Mouse (Mus musculus) NIH3T3 (cell line): ENCODE results near the gene Arl3.

ENCODE experiments used
- DNase-seq: peaks from one replicate; pipeline ENCODE4 v3.0.0-alpha.2; 2012; ENCODE audit warnings: low read depth

Gene Arl3

DNA sequence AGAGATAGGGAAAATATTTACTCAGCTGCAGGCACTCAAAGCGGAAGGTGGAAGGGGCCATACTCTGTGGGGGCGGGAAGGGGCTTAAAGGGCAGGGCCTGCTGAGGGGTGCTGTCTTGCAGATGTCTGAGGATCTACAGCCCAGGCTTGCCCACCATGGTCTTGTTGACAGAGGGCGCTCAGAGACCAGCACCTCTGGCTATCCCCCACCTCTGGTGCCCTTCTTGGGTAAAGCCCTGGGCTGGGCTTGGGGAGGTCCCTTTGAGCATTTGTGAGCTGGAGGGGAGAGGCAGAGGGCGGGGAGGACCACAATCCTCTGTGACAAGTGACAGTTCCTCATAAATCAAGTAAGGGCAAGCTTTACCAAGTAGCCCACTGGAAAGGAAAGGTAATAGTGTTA, 39.9 kb downstream of the Arl3 start:
- no peak for DNase-seq

DNA sequence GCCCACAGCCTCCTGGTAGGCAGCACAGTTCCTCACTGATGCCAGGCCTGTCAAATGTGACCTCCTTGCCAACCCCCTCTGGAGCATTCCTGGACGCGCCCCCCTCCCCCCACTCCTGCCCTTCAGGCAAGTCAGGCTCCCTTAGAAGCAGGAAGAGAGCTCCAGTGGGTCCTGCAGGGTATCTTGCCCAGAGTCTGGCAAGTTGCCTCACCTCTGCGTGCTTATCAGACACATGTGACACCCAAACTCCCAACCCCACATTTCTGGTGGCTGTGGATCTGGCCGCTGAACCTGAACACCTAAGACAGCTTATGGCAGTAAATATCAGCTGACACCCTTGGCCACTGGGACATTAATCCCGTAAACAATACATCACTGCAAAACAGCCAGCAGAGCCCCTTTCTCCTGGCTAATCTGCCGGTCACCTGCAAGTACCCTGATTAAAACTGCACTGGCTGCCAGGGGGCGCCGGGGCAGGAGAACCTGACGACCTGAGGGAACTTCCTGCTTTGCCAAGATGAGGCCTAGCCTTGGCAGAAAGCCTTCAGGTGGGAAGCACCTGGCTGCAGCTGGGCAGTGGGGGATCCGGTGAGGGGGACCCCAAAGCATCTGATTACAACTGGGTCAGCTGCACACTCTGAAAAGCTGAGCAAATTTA, 40.8 kb downstream of the Arl3 start:
- no peak for DNase-seq

DNA sequence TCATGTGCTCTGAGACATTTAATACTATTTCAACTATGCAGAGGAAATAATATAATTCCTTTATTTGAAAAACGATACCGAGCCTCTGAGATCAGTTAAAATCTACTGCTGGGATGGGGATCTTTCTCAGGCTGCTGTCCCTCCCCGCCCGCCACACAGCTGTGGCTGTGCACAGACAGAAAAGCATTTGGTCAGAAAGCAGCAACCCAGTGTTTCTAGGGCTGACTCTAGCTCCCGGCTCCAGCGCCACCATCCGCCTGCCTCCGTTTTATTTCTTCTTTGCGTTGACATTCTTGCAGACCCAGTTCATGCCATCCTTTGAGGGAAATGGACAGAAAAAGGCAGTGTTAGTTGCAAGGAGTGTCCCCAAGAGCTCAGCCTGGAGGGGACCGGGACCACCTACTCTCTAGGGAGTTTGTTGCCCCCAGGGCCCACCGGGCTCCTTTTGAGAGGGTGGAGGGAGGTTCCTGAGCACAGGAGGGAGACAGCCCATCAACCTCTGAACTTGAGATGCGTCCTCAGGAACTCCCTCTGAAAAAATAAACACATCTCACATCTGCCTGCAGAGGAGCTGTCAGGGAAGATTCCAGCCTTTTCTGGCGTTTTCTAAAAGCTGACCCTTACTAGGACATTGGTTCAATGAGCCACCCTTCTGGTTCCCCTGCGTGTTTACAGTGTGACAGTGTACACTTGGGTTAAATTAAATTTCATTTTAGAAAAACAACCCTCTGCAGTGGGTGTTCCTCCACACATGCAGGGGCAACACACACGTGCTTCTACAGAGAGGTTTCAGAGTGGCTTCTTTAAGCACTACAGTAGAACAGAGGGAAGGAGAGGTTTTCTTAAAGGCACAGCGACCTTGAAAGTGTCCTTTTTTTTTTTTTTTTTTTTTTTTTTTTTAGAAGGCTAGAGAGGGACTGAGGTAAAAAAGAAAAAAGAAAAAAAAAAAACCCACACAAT, 41.6 kb downstream of the Arl3 start:
- DNase-seq = no peak

DNA sequence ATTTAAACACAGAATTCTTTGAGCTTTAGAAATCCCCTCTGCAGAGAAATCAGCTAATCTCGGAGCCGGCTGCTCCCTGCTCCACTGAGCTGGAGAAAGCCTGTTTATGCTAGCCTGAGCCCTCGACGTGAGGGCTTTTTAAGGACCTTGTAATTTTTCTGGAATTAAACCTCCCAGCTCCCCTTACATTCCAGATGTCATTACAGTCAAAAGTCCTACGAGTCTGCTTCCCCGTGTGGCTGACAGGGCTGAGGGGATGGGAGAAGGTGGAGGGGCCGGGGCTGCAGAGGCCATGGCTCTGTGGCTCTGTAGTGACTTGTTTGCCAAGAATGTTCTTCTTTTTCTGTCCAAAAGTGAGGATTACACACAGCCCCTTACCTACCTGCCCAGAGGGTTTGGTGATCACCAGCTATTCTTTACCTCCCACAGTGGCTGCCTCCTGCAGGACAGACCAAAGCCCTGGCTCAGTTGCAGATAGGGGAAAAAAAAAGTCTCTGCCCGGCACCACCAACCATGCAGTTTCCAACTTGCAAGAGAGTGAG, 42.5 kb downstream of the Arl3 start:
- no peak for DNase-seq

DNA sequence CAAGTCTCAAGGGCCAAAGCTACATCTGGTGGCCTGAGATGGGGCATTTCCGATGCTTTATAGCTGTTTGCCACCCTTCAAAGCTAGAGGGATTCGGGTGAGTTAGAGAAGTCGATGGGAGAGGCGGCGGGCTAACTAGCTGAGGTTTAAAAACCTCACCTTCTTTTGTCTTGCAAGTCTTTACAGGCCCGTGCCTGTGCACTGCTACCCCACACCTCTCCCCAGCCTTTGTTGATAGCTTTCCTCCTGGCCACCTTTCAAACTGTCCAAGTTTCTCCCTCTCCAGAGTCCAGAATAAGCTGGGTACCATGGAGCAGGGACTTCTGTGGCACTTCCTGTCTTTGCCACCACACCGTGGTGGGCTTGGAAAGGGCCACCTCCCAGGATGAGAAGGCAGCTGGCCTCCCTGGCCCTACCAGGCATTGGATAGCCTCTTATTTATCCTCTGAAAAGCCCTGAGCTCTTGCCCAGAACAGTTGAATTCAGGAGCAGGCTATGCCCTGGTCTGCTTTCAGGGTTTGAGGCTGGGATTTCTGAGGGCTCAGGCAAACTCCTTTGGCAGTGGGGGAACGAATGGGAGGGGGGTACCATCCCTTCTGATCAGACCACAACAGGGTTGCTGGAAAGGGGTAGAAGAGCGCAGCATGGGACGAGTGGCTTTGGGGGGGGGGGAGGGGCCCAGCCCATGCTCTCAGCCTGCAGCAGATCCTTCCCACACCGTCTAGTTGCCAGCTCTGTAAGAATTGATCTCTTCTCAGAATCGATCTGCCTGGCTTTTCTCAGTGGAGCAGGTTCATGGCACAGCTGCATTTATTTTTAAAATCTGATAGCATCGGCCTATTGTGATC, 43.2 kb downstream of the Arl3 start:
- DNase-seq = no peak

DNA sequence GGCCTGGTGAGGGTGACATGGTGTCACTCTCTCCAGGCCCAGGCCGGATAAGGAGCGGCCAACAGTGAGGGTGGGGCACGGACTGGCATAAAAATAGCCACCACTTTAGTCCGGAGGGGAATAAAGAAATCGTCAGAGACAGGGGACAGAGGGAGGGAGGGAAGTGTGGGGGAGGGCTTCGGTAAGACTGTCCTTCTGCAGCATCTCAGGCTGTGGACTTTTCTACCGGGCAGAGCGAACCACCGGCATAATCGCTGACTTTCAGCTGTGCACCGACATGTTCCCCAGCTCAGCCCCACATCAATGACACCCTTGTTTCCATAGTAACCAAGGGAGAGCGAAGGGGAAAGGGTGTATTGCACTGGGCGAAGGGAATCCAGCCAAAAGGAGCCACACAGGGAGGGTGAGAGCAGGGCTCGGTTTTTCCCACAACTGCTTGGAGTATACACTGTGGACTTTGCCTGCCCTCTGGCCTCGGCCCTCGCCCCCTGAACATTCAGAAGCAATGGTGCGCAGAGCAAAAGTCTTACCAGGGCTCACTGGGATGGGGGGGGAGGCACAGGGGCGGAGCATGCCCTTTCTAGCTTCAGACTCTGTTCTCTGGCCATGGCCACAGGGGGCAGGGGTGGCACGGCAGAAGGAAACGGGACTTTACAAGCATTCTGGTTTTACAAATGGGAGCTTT, 44.3 kb downstream of the Arl3 start:
- no peak for DNase-seq

DNA sequence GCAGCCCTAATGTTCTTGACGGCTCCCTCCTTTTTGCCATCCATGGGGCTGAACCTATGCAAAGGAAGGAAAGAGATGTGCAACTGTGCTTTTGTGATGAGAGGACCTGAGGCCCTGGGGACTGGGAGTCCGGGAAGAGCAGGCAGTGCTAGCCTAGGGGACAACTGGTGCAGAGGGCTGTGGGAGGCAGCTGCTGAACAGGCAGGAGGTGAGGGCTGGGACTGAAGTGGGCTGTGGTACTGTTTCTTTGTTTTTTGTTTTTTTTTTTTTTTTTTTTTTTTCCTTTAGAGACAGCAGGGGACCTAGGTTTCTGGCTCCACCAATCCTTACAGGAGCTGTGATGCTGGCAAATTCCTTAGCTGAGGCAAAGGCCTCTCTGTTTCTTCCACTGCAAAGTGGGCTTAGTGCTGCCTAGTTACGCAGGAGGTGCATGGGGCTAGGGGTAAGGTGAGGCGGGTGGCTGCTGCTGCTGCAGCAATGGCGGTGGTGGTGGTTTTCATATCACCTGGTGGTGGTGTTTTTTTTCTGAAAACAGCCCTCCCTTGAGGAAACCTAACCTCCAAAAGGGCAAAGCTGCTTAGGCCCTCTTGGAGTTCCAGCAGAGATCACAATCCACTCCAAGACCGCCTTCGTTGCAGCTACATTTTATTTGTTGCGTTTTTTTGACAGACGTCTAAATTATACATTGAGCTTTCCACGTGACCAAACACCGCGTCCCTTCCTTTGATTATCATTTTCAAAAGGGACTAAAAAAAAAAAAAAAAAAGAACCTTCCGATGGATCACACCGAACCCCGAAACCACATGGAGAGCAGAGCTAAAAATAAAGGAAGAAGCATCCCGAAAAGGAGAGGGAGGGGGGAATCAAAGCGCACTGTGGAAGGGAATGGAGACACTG, 45.1 kb downstream of the Arl3 start:
- no peak for DNase-seq

DNA sequence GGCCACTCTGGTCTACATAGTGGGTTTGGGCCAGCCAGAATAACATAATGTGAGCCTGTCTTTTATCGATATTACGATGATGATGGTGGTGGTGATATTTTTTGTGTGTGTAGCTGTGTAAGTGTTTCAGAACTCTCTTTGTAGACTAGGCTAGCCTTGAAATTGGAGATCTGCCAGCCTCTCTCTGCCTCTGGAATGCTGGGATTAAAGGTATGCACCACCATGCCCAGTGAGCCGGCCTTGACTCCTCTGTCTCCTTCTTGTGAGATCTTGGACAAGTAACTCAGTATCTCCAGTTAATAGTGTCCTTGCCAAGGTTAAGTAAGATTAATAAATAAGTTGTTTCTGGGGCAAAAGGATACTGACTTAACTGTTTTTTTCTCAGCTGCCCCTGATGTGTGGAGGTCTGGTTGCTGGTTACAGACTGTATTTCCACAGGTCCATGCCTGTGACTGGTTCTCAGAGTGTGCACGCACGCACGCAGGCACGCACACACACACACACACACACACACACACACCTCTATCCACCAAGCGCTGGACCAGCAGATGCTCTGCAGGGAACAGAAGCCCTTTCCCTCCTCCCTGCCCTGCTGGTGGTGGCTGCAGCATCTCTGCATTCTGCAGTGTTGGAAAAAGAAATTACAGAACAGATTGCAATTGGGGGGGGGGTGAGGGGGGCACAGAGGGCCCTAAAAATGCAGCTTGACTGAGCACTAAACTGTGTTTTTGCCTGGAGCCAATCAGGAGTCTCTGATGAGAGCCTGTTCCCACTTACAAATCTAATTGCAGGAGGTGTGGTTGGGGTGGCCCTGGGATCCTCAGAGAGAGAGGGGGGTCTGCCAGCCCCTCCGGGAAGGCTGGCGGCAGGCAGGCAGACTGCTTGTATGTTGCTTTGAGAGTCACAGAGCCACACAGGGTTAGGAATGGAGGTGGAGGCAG, 47.0 kb downstream of the Arl3 start:
- peak; percentile 69 for DNase-seq

DNA sequence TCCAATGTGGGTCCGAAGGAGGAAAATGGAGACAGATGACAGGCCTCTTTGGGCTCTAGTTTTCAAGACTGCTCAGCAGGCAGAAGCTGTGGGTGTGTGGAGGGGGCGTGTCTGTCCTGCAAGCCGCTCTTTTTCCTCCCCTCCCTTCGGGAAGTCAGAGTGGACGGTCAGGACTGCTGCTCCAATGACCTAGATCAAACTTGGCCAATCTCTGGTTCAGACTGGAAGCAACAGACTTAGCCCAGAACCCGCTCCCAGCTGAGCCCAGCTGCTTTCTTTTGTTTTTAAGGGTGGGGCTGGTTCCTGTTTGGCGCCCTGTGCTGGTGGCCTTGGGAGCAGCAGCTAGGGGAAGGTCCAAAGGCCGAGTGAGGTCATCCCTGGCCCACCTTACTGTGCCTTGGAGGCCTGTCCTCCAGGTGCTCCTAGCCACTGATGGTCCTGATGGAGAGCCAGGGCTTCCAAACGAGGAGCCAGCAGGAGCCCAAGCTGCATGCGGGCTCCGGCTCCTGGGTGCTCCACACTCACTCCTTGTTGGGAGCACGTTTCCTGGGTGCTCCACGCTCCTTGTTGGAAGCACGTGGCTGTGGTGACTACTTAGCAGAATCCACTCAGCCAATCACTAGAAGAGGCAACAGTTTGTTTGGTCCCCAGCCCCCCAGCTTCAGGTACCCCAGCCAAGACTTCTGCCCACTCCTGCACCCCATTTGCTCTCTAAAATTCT, 48.2 kb downstream of the Arl3 start:
- peak; percentile 68 for DNase-seq

DNA sequence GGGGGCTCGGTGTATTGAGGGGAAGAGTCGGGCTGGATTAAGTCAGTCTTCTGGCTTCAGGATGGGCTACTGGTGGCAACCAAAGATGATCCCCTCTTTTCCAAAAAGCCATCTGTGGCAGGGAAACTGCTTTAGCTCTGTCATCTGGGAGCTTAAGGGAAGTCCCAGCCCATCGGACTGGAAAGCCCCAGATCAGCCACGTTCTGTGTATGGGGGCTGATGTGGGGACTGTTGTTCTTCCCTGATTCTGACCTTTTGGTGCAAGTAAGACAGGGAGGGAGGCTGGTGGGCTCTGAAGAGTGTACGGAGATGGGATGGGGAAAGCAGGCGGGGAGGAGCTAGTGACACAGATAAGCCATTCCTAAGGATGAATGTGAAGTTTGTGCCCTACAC, 48.9 kb downstream of the Arl3 start:
- no peak for DNase-seq

DNA sequence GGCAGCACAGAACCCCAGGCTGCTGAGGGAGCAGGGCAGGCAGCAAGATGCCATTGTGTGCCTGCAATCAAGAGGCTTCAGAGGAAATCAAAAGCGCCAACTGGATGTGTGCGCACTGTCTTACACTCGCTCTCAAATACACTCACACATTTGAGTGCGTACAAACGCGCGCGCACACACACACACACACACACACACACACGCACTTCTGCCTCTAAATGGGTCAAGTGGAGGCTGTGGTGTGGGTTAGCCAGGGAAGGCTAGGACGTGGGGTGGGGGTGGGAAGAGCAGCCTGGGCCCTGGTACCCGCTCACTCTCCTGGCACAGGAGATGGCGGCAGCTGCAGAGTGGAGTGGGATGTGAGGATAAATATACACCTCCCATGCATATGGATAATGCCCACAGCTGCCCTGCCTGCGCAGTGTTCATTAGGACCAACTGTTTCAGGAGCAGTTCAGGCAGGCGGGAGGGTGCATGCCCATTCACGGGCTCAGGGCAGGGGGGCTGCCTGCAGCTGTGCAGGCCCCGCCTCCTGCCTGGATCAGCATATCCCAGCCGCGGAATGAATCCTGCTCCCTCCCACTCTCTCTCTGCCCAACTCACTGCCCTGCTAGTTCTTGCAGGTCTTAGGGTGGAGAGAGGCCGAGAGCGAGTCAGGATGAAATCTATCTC, 49.4 kb downstream of the Arl3 start:
- peak; percentile 85 for DNase-seq

DNA sequence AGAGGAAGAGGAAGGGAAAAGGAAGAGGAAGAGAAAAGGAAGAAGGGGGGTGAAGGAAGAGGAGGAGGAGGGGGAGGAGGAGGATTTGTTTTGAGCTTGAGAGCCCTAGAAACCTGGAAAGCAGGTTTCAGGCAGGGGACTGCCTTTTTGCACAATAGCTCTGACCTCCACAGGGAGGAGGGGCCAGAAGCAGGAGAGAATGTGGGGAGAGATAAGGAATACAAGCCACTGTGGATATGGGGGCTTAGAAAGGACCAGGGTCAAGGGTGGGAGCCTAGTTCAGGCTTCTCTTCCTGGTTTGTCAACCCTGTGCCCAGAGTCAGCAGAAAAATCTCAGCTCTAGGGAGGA, 49.9 kb downstream of the Arl3 start:
- DNase-seq = no peak

DNA sequence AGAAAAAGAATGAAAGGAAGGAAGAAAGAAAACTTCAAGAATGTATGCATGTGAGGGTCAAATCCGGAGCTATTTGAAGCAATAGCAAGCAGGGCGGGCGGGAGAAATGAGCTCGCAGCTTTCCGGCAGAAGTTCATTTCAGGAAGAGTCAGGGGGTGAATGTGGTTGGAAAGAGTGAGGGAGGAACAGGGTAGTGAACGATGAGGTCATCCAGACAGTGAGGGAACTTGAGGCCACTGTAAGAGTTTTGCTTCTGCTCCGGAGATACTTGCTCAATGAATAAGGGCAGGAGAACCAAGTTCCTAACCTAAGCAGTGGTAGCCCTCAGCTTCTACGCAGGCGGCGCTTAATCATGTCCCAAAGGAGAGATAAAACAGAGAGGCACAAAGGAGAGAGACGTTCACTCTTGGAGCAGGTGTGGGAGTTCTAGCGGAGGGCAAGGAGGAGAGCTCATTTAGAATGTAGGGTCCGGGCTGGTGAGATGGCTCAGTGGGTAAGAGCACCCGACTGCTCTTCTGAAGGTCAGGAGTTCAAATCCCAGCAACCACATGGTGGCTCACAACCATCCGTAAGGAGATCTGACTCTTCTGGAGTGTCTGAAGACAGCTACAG, 50.5 kb downstream of the Arl3 start:
- peak; percentile 88 for DNase-seq

DNA sequence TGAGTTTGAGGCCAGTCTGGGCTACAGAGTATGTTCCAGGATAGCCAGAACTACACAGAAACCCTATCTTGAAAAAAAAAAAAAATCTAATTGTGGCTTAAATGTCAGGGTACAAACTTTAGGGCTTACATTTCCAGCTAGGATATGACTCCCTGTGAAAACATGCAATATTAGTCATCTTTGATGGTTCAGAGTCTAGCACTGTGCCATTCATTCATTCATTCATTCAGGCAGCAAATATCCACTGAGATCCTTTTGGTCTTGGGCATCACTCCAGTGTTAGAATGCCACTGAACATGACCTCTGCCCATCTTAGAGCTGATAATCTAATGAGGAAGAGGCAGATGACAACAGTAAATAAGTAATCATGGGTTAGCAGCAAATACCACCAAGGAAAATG, 51.3 kb downstream of the Arl3 start:
- DNase-seq = peak; percentile 49

DNA sequence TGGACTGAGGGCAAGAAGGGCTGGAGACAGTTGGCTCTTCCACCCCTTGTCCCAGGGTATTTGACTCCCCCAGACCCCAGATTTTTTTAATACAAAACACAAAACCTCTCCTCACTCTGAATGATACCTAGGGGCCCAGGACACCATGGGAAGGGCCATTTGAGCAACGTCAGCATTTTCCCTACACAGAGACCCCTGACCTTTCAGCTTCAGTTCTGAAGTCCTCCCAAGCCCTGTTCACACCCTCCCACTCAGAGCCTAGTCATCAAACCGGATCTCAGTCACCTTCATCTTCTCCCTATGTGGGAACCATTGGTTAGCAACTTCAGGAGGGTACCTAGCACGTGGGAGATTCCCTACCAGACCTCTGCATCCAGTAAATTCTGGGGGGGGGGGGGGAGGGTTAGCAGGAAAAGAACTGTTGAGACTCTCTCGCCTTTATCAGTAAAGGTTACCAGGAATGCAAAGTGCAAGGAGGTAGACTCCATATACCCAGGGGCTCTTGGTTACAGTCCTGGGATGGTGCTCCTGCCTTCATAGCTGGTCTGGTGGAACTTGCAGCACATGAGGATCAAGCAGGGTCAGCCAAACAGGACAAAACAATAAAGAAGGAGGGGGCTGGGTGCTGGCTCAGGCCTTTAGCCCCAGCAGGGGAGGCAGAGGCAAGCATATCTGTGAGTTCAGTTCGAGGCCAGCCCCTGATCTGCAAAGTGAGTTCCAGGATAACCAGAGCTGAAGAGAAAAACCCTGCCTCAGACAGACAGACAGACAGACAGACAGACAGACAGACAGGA, 54.0 kb downstream of the Arl3 start:
- DNase-seq = no peak

DNA sequence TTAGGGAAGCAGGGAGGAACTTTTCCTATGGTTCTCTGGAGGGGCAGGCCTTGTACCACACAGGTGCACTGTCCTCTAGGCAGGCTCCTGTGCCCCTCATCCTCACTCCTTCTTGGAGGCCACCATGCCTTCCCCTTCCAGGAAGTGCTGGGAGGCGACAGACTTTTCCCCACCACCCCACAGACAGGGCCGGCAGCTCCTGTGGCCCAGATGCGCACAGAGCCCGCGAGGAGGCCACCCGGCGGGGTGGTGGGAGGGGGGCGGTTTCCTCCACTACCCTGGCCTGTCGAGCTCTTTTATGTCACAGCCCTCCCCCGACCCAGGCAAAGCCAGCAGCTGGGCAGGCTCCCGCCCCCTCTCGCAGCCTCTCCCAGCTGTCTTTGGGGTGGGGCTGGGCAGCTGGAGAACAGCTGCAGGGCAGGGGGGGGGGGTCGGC, 54.6 kb downstream of the Arl3 start:
- DNase-seq = peak; percentile 55
